Mouse (Mus musculus) hematopoietic multipotent progenitor cell, adult 10-12 weeks (in vitro differentiated cells): ENCODE measurements around the gene Grm4. TPM values are rescaled to one million over a fixed set of nuclear protein-coding genes. Genes with fewer than 3 reads are reported as not detected.

Experiments used
- polyA plus RNA-seq: library from polyadenylated mRNA; stranded (reverse); fragments of >175 nt; gene quantifications from 2 replicates; pipeline ENCODE4 v1.2.3, GENCODE M21; 2012; ENCODE audit warnings: low replicate concordance

Gene Grm4
- polyA plus RNA-seq = 0.52 and 0.98 TPM in 2 replicates

DNA sequence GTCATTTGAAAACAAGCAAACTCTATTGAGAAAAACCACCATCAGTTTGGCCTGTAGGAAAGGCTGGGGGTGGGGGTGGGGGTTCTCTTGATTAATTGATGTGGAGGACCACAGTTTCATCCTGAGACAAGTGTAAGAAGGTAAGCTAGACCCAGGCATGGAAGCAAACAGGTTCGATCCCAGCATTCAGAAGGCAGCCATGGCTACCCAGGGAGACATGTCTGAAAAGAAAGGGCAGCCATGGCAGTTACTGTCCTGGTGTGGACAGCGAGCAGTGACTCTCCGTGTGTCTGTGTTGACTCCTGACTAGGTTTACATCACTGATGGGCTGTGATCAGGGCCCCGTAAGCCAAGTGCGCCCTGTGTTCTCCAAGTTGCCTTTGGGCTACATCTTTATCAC, at the start of gene Grm4:
Grm4 (minus strand) TSS at position 101 of the 400 bp plus-strand sequence.

GRCm38 (mm10) chr17:27565163-27565941, 44.1 kb upstream of the Grm4 start, which contains the start of gene AI413582:
Gene AI413582 (minus strand): TSS chr17:27565756.

GRCm38 (mm10) chr17:27556315-27557011, 35.3 kb upstream of the Grm4 start, which contains the start of gene Hmga1:
Gene Hmga1 (plus strand): TSS chr17:27556497.

Other genes with a start within 250 kb of the Grm4 start
- 179 and 599 TPM in 2 replicates for gene Hmga1, start 35.1 kb upstream of the Grm4 start, polyA plus RNA-seq
- gene AI413582, start 44.4 kb upstream of the Grm4 start, polyA plus RNA-seq = 184 and 225 TPM in 2 replicates
- 85.6 and 145 TPM in 2 replicates for gene Nudt3, start 102.1 kb upstream of the Grm4 start, polyA plus RNA-seq
- gene RPS10-NUDT3, start 113.8 kb upstream of the Grm4 start, polyA plus RNA-seq = not detected in 2 replicates
- gene Rps10, start 115.3 kb upstream of the Grm4 start, polyA plus RNA-seq = 1,585 and 3,956 TPM in 2 replicates
- gene Pacsin1, start 134.1 kb upstream of the Grm4 start, polyA plus RNA-seq = 56.1 and 98.6 TPM in 2 replicates
- gene Spdef, start 207.6 kb upstream of the Grm4 start, polyA plus RNA-seq = not detected in 2 replicates